Mouse (Mus musculus) forebrain, embryonic 16.5 days (tissue): ENCODE measurements at regions not wholly inside any gene's neighbourhood (a gene's known extent, or its start where the extent isn't known, plus 50 kb on each side); places are given as distances from the start of the nearest gene placed in this dataset.

Experiments
- ATAC-seq: fragments of 200-750 bp; cut with Nextera tagmentation; 2 replicates; pipeline ENCODE4 v1.8.0; 2017; ENCODE audit warnings: mild to moderate bottlenecking, moderate library complexity
- H3K27ac ChIP-seq: fragments of 300-500 bp; sonication (generic); 2 replicates; pipeline ENCODE4 v1.5.1; 2014; ENCODE audit warnings: low read length, control low read depth
- H3K27me3 ChIP-seq: fragments of 300-500 bp; sonication (generic); replicated peaks from 2 replicates; pipeline ENCODE4 v1.6.1; 2014; ENCODE audit warnings: low read length; ENCODE audit not compliant: control insufficient read depth, insufficient read depth
- H3K36me3 ChIP-seq: fragments of 300-500 bp; sonication (generic); 2 replicates; pipeline ENCODE4 v1.6.1; 2014; ENCODE audit not compliant: control insufficient read depth, insufficient read depth
- H3K4me1 ChIP-seq: fragments of 300-500 bp; sonication (generic); replicated peaks from 2 replicates; pipeline ENCODE4 v1.6.1; 2014; ENCODE audit warnings: low read length; ENCODE audit not compliant: control insufficient read depth, insufficient read depth
- H3K4me2 ChIP-seq: fragments of 300-500 bp; sonication (generic); 2 replicates; pipeline ENCODE4 v1.6.1; 2014; ENCODE audit warnings: mild to moderate bottlenecking, low read length, control low read depth
- H3K4me3 ChIP-seq: fragments of 300-500 bp; sonication (generic); replicated peaks from 2 replicates; pipeline ENCODE4 v1.5.1; 2014; ENCODE audit warnings: mild to moderate bottlenecking, low read length, control low read depth
- H3K9ac ChIP-seq: fragments of 300-500 bp; sonication (generic); replicated peaks from 2 replicates; pipeline ENCODE4 v1.6.1; 2014; ENCODE audit warnings: low read depth, low read length, control low read depth
- H3K9me3 ChIP-seq: fragments of 300-500 bp; sonication (generic); 2 replicates; pipeline ENCODE4 v1.6.1; 2016; ENCODE audit warnings: low read length; ENCODE audit not compliant: control insufficient read depth
- WGBS: fragments of 180-500 bp; shearing (Covaris S2); extraction: QIAGEN DNeasy Blood & Tissue Kit; methylation state at CpG from one replicate; pipeline ENCODE4 v1.1.7; 2014; 5-methylcytosine and 5-hydroxymethylcytosine counted together

DNA sequence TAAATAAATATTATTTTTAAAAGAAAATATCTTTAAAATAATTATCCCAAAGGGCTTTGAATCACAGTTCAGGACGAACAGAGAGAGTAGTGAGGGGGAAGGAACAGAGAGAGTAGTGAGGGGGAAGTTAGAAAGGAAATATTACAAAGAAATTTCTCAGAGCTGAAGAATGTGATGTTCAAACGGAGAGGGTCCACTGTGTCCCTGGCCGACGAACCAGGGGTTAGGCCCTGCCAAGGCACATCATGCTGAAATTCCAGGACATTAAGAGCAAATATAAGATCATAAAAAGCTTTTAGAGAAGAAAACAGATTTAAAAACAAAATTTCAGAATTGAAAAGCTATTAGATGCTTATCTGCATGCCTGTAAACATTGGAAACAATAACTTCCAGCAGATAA, 61.6 kb downstream of the Skor1 start:
- no peaks in the 10 kb centered on the region for H3K9me3 ChIP-seq
- H3K9ac ChIP-seq = no peak overlapping the region
- no peaks in the 10 kb centered on the region for H3K27me3 ChIP-seq
- H3K27ac ChIP-seq = no peak overlapping the region
- WGBS = 80% methylated on average over 4 of the region's 4 CpGs
- H3K4me1 ChIP-seq = peaks cover 11% of the 10 kb centered on the region
- no peak overlapping the region for H3K4me2 ChIP-seq
- ATAC-seq = no peak
- H3K4me3 ChIP-seq = no peak overlapping the region
- no peaks in the 10 kb centered on the region for H3K36me3 ChIP-seq

GRCm38 (mm10) chr9:63086671-63087070, 62.1 kb downstream of the Skor1 start:
- no peaks in the 10 kb centered on the region for H3K36me3 ChIP-seq
- no peak overlapping the region for H3K4me2 ChIP-seq
- no peak for ATAC-seq
- H3K9me3 ChIP-seq = no peaks in the 10 kb centered on the region
- H3K27me3 ChIP-seq = no peaks in the 10 kb centered on the region
- no peak overlapping the region for H3K9ac ChIP-seq
- H3K27ac ChIP-seq = no peak overlapping the region
- H3K4me1 ChIP-seq = peaks cover 8% of the 10 kb centered on the region
- no peak overlapping the region for H3K4me3 ChIP-seq
- WGBS = 64% methylated on average over 1 of the region's 1 CpGs

GRCm38 (mm10) chr9:63082830-63083229, 65.9 kb downstream of the Skor1 start:
- no peak for ATAC-seq
- H3K9ac ChIP-seq = no peak overlapping the region
- H3K27ac ChIP-seq = no peak overlapping the region
- H3K27me3 ChIP-seq = no peaks in the 10 kb centered on the region
- H3K4me1 ChIP-seq = no peaks in the 10 kb centered on the region
- H3K36me3 ChIP-seq = no peaks in the 10 kb centered on the region
- no peak overlapping the region for H3K4me3 ChIP-seq
- H3K9me3 ChIP-seq = no peaks in the 10 kb centered on the region
- H3K4me2 ChIP-seq = no peak overlapping the region
- 93% methylated on average over 7 of the region's 7 CpGs for WGBS

- H3K27me3 ChIP-seq = no peaks in the 10 kb centered on the region
- H3K9ac ChIP-seq = no peak overlapping the region
- H3K4me1 ChIP-seq = no peaks in the 10 kb centered on the region
- ATAC-seq = no peak
- WGBS = 87% methylated on average over 3 of the region's 3 CpGs
- H3K36me3 ChIP-seq = no peaks in the 10 kb centered on the region
- H3K27ac ChIP-seq = no peak overlapping the region
- H3K9me3 ChIP-seq = no peaks in the 10 kb centered on the region
- H3K4me3 ChIP-seq = no peak overlapping the region
- no peak overlapping the region for H3K4me2 ChIP-seq
These were observed 66.5 kb downstream of the Skor1 start for GRCm38 (mm10) chr9:63082311-63082710.

DNA sequence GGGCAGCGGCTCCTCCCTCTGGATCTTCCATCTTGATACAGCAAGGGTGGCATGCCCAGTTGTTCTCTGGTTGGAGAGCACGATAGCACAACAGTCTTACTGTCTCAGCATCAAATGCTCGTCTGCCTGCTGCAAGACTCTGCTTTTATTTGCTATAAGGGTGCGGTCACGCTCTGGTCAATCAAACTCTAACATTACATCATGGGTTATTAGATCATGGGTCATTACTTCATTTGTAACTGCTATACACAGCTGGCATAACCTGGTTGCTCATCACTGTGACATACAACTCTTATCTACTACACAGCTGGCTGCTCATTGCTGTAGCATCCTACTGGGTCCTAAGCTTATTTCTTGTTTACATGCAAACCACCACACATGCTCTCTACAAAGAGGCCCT, 68.4 kb downstream of the Skor1 start:
- no peak overlapping the region for H3K9ac ChIP-seq
- H3K27ac ChIP-seq = no peak overlapping the region
- ATAC-seq = no peak
- no peak overlapping the region for H3K4me2 ChIP-seq
- no peaks in the 10 kb centered on the region for H3K4me1 ChIP-seq
- 81% methylated on average over 5 of the region's 5 CpGs for WGBS
- no peaks in the 10 kb centered on the region; the same call in 1 of the 2 replicates for H3K9me3 ChIP-seq
- H3K36me3 ChIP-seq = no peaks in the 10 kb centered on the region
- H3K27me3 ChIP-seq = no peaks in the 10 kb centered on the region
- no peak overlapping the region for H3K4me3 ChIP-seq

- no peaks in the 10 kb centered on the region for H3K36me3 ChIP-seq
- no peak overlapping the region for H3K4me3 ChIP-seq
- no peak overlapping the region for H3K4me2 ChIP-seq
- H3K9ac ChIP-seq = no peak overlapping the region
- ATAC-seq = no peak
- 41% methylated on average over 5 of the region's 5 CpGs for WGBS
- peaks cover 2% of the 10 kb centered on the region; the same call in 1 of the 2 replicates for H3K4me1 ChIP-seq
- no peaks in the 10 kb centered on the region; the same call in 1 of the 2 replicates for H3K9me3 ChIP-seq
- H3K27ac ChIP-seq = no peak overlapping the region
- no peaks in the 10 kb centered on the region for H3K27me3 ChIP-seq
These were observed 73.5 kb downstream of the Skor1 start for GRCm38 (mm10) chr9:63075252-63075651.

DNA sequence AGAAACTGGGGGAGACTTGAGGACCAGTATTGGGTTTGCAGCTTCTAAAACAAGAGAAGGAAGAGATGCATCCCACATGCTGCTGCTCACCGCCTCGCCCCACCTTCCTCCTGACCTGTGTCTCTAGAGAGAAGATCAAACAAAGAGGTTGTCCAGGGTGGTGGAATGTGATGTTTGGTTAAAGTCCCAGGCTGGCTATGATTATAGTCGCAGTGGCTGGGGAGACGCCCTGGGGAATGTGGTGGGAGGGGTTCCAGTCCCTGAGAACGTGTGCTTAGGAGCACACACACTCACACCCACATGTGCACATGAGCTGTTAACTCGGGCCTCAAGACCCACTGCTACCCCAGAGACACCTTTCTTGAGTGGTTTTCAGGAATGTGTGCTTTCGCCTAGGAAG, 74.0 kb downstream of the Skor1 start:
- no peaks in the 10 kb centered on the region for H3K36me3 ChIP-seq
- no peak overlapping the region for H3K4me3 ChIP-seq
- H3K27me3 ChIP-seq = no peaks in the 10 kb centered on the region
- peaks cover 2% of the 10 kb centered on the region; the same call in 1 of the 2 replicates for H3K4me1 ChIP-seq
- H3K9me3 ChIP-seq = no peaks in the 10 kb centered on the region; the same call in 1 of the 2 replicates
- 69% methylated on average over 7 of the region's 7 CpGs for WGBS
- ATAC-seq = no peak
- no peak overlapping the region for H3K9ac ChIP-seq
- H3K4me2 ChIP-seq = no peak overlapping the region
- no peak overlapping the region for H3K27ac ChIP-seq

GRCm38 (mm10) chr9:63074023-63074750, 74.6 kb downstream of the Skor1 start:
- no peak for ATAC-seq
- no peak overlapping the region for H3K27ac ChIP-seq
- WGBS = 35% methylated on average over 10 of the region's 10 CpGs

DNA sequence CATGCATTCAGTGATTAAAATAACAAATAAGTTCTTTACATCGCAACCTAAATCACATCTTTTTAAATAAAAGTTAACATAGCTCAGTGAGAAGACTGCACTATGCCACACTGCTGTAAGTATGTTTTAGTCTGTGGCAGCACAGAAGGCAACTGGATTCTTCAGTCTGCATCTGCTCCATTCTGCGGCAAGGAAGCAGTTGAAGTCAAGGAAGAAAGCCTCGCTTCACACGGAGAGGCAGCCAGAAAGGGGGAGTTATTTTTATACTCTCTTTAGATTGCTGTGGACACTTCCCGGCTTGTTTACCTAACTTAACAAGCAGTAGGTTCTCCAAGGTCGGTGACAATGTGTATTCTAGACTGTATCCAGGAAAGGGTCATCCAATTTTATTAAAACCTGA, 77.7 kb downstream of the Skor1 start:
- H3K9me3 ChIP-seq = no peaks in the 10 kb centered on the region

More at GRCm38 (mm10) chr9:63074023-63074750, 74.6 kb downstream of the Skor1 start:
- Histone ChIP-seq H3K36me3 (no peaks in the 10 kb centered on the region), H3K4me1 (peaks cover 2% of the 10 kb centered on the region; the same call in 1 of the 2 replicates), H3K4me3 (no peak overlapping the region), H3K9me3 (no peaks in the 10 kb centered on the region; the same call in 1 of the 2 replicates), H3K4me2 (no peak overlapping the region), H3K27me3 (no peaks in the 10 kb centered on the region), H3K9ac (no peak overlapping the region)

More for the DNA sequence above, 77.7 kb downstream of the Skor1 start:
- peaks cover 2% of the 10 kb centered on the region; the same call in 1 of the 2 replicates for H3K4me1 ChIP-seq
- no peak overlapping the region for H3K4me3 ChIP-seq
- H3K27ac ChIP-seq = no peak overlapping the region
- no peak for ATAC-seq
- no peak overlapping the region for H3K9ac ChIP-seq
- no peak overlapping the region for H3K4me2 ChIP-seq
- H3K36me3 ChIP-seq = no peaks in the 10 kb centered on the region
- H3K27me3 ChIP-seq = no peaks in the 10 kb centered on the region
- 62% methylated on average over 6 of the region's 6 CpGs for WGBS
